Mouse (Mus musculus) lung, postnatal 0 days (tissue): ENCODE results near the gene Hmbs.
"Not testable (repeated sequence)": the region's sequence is repeated elsewhere in the genome, so short reads cannot be mapped to it uniquely, and the experiment has no call there.

Experiments
- CTCF ChIP-seq: IDR thresholded peaks from 2 replicates; pipeline ENCODE4 v1.5.1; 2016; ENCODE audit warnings: antibody characterized with exemption, mild to moderate bottlenecking
- EP300 ChIP-seq: IDR thresholded peaks from 2 replicates; pipeline ENCODE4 v1.6.1; 2016; ENCODE audit warnings: antibody characterized with exemption, mild to moderate bottlenecking, control low read depth

- 0 out of 2 replicates have a peak, but pooled peaks have one; percentile 2 for TF ChIP-seq CTCF
- TF ChIP-seq EP300: not testable (repeated sequence)
These were observed 18.8 kb downstream of the Hmbs start for GRCm38 (mm10) chr9:44325032-44325767.
